Mouse (Mus musculus) gastrocnemius, postnatal 25 days (tissue): ENCODE measurements around the gene Mov10l1. TPM values are rescaled to one million over a fixed set of nuclear protein-coding genes. Genes with fewer than 3 reads are reported as not detected.

Experiments used
- DNase-seq: peaks from one replicate; pipeline ENCODE4 v3.0.0; 2022
- long read RNA-seq, 2 experiments: library from polyadenylated mRNA; stranded (forward); transcript quantifications; one replicate each; pipeline ENCODE4 v2.0.0; 2021
- total RNA-seq, 2 experiments: library from RNA; stranded (reverse); gene quantifications; 1 replicate in 1 of 2; 2 replicates in 1 of 2; pipeline ENCODE4 v1.2.3; 2021

Mov10l1 gene
- total RNA-seq = not detected
- long read RNA-seq, experiment 1 = 0 reads
- long read RNA-seq, experiment 2 = 0 reads

- no peak for DNase-seq
These were observed at the start of gene Mov10l1 for GRCm38 (mm10) chr15:88982534-88983079. Mov10l1 (plus strand) TSS chr15:88982909.

- DNase-seq = no peak
These were observed 48.6 kb upstream of the Mov10l1 start for GRCm38 (mm10) chr15:88934141-88934540.

- DNase-seq = no peak
These were observed 46.0 kb upstream of the Mov10l1 start for GRCm38 (mm10) chr15:88936619-88937290.

- DNase-seq = no peak
These were observed 45.4 kb upstream of the Mov10l1 start for GRCm38 (mm10) chr15:88937291-88937650.

- DNase-seq = no peak
These were observed 39.9 kb upstream of the Mov10l1 start for GRCm38 (mm10) chr15:88942783-88943182.

- no peak for DNase-seq
These were observed 38.7 kb upstream of the Mov10l1 start for GRCm38 (mm10) chr15:88943896-88944551.

GRCm38 (mm10) chr15:88946851-88947250 lies 35.9 kb upstream of the Mov10l1 start:
- no peak for DNase-seq

- DNase-seq = no peak
These were observed 31.5 kb upstream of the Mov10l1 start for GRCm38 (mm10) chr15:88951246-88951645.

GRCm38 (mm10) chr15:88954368-88955072 lies 28.2 kb upstream of the Mov10l1 start, which contains the start of gene Ttll8:
Ttll8 (minus strand) TSS chr15:88954418.
- no peak for DNase-seq

- no peak for DNase-seq
These were observed 27.4 kb upstream of the Mov10l1 start for GRCm38 (mm10) chr15:88955342-88955741.

- no peak for DNase-seq
These were observed 25.2 kb upstream of the Mov10l1 start for GRCm38 (mm10) chr15:88957522-88957921.

- DNase-seq = no peak
These were observed 18.6 kb upstream of the Mov10l1 start for GRCm38 (mm10) chr15:88964070-88964578.

- DNase-seq = no peak
These were observed 10.4 kb upstream of the Mov10l1 start for GRCm38 (mm10) chr15:88972300-88972699.

GRCm38 (mm10) chr15:88978281-88979137 lies 4.2 kb upstream of the Mov10l1 start, which contains the start of gene Mlc1:
Mlc1 (minus strand) TSS chr15:88979007.
- no peak for DNase-seq

GRCm38 (mm10) chr15:88979138-88979446 lies 3.6 kb upstream of the Mov10l1 start:
- no peak for DNase-seq

- no peak for DNase-seq
These were observed 6.5 kb downstream of the Mov10l1 start for GRCm38 (mm10) chr15:88989236-88989635.

- no peak for DNase-seq
These were observed 15.9 kb downstream of the Mov10l1 start for GRCm38 (mm10) chr15:88998636-88999035.

- DNase-seq = no peak
These were observed 16.4 kb downstream of the Mov10l1 start for GRCm38 (mm10) chr15:88999124-88999523.

- DNase-seq = no peak
These were observed 17.7 kb downstream of the Mov10l1 start for GRCm38 (mm10) chr15:89000367-89000766.

- no peak for DNase-seq
These were observed 18.5 kb downstream of the Mov10l1 start for GRCm38 (mm10) chr15:89001245-89001644.

GRCm38 (mm10) chr15:89007002-89007401 lies 24.3 kb downstream of the Mov10l1 start:
- no peak for DNase-seq

- no peak for DNase-seq
These were observed 25.1 kb downstream of the Mov10l1 start for GRCm38 (mm10) chr15:89007781-89008180.
